ENCODE assay signal across 18 mouse cellular contexts in genomic region chr1:66172127-66172526, GRCm38 (mm10).
"Had no signal": no experiment of that assay in that cellular context is flagged by ENCODE, and none has a peak within 500 bp of the region (broad histone marks: within the 10 kb centered on the region; RNA-seq: fewer than 3 reads in every experiment).

No protein-coding gene starts in this region.

- H3K36me3 ChIP-seq: kidney, embryonic 15.5 days; liver, embryonic 13.5 days; neural tube, embryonic 13.5 days; stomach, embryonic 15.5 days had no signal

- H3K27ac ChIP-seq: kidney, embryonic 15.5 days; left cerebral cortex, adult 2 months; liver, embryonic 13.5 days; neural tube, embryonic 13.5 days; stomach, embryonic 15.5 days had no signal

- DNase-seq: kidney, adult 8-10 months; kidney, postnatal 10 days; kidney, postnatal 36 days; layer of hippocampus, postnatal 36 days; liver, embryonic 13.5 days; lung, adult 2 months; lung, postnatal 14 days; lung, postnatal 4 days; midbrain, embryonic 14.5 days; right cerebral cortex, adult 18-20 months; right cerebral cortex, postnatal 14 days; spleen, adult 18-20 months; thymus, postnatal 36 days had no signal

- H3K4me3 ChIP-seq: kidney, embryonic 15.5 days; left cerebral cortex, adult 2 months; liver, embryonic 13.5 days; neural tube, embryonic 13.5 days; stomach, embryonic 15.5 days had no signal

- H3K9ac ChIP-seq: kidney, embryonic 15.5 days; liver, embryonic 13.5 days; neural tube, embryonic 13.5 days; stomach, embryonic 15.5 days had no signal

- H3K4me2 ChIP-seq: kidney, embryonic 15.5 days; liver, embryonic 13.5 days; midbrain, embryonic 11.5 days; neural tube, embryonic 13.5 days; stomach, embryonic 15.5 days had no signal

- H3K27me3 ChIP-seq: neural tube, embryonic 13.5 days; stomach, embryonic 15.5 days had no signal

- H3K4me1 ChIP-seq: stomach, embryonic 15.5 days had no signal

- H3K9me3 ChIP-seq: kidney, embryonic 15.5 days; liver, embryonic 13.5 days; neural tube, embryonic 13.5 days; stomach, embryonic 15.5 days had no signal
